Mouse (Mus musculus) thymus, adult 18-20 months (tissue): Measurements from ENCODE around the gene Bivm.

Source experiments
- DNase-seq, 2 experiments: peaks; one replicate each; pipeline ENCODE4 v3.0.0; 2022; ENCODE audit warnings: mixed read lengths in 2 of 2

The Bivm gene

DNA sequence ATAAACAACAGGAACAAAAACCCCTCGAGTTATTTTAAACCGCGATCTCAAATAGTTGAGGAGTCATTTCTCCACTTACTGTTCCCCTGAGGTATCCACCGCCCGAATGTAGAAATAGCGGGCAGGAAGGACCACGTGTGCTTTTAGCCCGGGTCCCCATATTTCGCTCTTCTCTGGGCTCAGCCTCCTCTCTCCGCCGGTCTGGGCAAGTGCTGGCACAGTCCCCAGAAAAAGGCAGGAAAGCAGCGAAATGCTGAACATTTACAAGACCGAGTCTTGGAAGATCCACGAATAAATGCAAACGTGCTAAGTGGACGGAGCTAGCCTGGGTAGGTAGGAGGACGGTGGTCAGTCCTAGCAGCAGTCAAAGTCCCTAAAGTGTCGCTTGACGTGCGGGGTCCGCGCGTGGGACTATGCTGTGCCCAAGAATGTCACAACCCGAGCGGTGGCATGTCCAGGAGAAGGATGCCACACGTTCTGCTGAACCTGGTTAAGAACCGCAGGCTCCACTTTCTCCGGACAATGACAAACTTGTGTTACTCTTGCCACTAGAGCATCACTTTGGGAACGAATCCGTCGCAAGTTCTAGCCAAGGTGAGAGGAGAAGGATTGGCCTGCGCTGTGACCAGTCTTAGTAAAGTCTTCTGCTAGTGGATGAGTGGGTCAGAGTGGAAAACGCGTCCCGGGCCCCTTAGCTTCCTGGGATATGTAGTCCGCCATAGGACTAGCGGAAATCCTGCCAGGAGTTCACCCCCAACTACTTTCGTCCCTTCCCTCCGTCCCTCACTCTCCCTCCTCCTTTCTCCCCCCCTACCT is at the start of gene Bivm, which contains the start of gene Kdelc1:
Bivm (plus strand) TSS at position 719 of the 816 bp plus-strand sequence.
Kdelc1 (minus strand) TSS at position 570 of the 816 bp plus-strand sequence.
- peak; percentile 64 to 73 for DNase-seq

DNA sequence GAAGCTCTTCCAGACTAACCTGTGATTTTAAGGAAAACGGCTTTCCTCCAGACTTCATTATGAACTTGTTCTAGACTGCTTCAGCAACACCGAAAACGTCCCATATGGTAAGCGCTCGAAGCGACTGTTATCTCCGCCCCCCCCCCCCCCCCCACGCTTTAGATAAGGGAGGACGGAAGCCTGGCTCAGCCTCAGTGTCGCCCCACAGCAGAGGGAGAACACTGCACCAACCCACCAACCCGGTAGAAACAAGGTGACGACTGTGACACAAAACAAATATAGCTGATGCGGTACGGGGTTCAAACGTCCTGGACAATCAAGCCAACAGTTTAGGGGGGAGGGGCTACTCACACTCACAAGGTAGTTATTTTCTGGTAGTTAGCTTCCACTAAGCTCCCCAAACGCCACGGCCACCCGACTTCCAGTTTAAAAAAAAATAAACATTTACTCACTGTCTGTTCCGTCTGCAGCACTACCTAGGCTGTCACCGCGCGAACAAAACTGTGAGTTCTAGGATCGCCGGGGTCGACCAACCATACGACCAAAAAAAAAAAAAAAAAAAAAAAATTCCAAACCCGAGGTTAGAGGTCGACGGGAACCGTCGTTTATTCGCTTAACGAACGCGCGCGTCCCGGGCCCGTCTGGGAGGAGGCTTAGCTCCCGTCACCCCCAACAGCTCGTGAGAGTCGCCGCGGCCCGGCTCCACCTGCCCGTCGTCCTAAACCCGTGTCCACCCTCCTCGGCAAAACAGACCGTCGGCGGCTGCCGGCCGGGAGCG is 17.1 kb upstream of the Bivm start:
- peak; percentile 21 to 46 for DNase-seq

DNA sequence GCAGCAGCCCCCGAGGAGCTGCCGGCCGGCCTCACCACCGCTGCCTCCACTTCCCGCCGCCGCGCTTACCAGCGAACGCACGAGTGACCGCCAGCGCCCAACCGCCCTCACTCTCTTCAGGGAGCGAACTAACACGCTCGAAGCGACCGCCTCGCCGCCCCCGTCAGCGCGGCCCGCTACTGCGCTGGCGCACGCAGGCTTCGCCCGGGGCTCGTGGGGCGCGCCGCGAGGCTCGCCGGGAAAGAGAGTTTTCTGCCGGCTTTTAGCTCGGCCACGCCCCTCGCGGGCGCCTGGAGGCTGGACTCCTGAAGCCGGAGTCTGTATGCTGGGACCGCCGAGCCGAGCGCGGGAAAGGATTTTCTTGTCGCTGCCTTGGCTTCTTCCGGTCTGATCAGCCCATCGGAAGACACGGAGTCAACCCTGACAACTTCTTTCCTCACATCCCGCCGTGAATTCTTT is 16.5 kb upstream of the Bivm start, which contains the start of gene Tex30:
Tex30 (minus strand) TSS at position 183 of the 459 bp plus-strand sequence.
- peak; percentile 89 for DNase-seq

DNA sequence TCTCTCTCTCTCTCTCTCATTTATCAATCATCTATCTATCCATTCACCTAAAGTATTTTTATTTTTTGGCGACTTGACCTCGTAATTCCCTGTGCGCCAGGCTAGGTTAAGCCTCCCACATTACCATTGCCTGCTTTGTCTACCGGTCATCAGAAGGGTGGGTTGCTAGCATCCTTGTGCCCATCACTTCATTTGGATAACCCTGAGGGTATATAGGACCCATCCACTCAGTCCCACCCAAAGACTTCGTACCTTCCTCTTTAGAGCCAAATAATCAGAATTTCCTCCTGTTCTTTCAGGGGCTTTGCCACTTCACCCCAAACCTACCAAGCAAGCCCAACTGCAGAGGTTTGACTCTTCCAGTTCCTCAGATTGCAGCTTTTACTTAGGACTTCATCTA is 15.8 kb upstream of the Bivm start:
- DNase-seq: no peak

DNA sequence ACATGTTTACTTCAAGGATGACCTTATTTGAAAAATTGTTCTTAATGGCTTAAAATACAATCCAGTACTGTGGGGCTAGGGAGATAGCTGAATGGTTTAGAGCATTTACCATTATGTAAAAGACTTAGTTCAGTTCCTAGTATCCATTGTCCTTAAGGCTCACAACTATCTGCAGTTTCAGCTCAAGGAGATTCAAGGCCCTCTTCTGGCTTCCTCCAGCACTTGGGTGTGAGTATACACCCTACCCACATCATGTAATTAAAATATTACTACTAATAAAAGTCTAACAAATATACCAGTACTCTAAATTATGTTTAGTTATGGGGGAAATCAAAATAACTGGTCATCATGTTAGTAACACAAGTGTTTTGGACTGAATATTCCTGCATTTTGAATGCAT is 1.2 kb upstream of the Bivm start:
- DNase-seq: no peak

DNA sequence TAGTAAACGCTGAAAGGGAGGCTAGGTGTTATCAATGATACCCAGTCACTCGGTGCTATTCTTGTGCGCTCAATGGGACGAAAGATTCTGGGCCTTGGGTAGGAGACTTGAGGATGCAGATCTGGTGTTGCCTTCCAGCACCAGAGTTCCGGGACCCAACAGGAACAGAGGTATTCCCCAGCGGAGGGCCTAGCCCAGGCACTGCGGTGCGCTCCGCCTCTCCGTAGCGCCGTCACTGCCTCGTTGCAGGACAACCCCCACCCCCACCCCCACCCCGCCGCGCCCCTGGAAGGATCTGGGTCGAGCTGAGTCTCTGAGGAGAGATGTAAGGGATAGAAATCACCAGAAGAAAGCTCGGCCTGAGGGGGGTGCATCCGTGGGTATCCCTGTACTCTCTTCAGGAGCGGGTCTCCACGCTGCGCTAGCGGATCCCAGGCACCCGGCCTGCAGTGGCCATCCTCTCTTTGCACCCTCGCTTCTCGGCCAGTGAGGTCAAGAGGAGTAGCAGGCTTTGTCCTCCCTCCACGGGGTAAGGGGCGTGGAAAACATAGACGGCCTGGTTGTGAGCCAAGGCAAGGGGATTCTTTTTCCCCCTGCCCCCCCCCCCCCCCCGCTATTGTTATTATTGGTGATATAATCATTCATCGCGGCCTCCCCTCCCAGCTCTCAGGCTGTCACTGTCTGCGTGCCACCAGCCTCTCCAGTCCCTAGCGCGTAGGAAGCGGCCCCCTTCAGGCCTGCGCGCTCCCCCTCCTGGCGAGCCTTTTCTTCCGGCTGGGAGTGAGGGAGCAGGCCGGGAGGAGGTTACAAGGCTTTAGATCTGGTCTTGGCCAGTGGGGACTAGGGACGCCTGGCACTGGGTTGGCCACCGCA is 680 bp downstream of the Bivm start:
- peak; percentile 67 to 73 for DNase-seq

DNA sequence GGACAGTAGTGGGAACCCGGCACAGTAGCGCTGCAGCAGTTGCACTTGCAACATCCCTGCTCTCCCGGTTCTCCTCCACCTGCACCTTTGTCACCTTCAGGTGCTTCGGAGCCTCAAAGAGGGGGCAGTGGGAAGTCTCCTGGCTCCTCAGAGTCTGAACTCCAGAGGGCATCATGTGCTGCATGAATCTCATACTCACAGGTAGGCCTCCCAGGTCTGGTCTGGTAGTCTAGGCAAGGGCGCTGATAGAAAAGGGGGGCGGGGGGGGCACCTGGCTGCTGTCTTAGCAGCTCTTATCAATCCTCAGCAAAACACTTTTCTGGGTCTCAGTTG is 1.3 kb downstream of the Bivm start:
- no peak for DNase-seq

DNA sequence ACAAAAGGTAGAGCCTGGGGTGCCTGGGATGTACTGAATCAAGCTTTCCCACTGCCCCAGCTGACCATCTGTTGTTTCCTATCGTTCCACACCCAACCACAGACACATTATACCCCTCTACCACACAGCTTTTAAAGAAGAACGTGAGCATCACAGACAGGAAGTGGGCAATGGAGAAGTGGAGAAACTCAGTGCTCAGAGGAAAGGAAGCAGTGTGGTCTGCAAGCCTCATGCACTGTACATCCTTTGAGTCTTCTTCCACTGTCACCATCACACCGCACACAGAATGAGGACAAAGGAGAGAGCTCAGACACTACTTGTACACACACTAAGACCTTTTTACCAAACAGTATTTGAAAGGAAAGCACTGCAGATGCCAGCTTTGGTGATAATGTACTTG is 3.5 kb downstream of the Bivm start:
- peak in 1 of 2 experiments; percentile 23 for DNase-seq

DNA sequence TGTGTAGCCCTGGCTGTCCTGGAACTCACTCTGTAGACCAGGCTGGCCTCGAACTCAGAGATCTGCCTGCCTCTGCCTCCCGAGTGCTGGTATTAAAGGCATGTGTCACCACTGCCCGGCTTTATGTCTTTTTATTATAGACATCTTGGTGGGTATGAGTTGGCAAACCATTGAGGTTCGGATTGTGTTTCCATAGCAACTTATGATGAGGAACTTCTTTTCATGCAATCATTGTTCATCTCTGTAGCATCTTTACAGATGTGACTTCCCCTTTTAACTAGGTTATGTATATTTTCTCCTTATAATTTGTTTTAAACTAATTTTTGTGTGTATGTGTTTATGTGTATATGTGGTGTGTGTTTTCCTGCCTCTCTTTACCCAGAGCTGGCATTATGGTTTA is 6.8 kb downstream of the Bivm start:
- no peak for DNase-seq

DNA sequence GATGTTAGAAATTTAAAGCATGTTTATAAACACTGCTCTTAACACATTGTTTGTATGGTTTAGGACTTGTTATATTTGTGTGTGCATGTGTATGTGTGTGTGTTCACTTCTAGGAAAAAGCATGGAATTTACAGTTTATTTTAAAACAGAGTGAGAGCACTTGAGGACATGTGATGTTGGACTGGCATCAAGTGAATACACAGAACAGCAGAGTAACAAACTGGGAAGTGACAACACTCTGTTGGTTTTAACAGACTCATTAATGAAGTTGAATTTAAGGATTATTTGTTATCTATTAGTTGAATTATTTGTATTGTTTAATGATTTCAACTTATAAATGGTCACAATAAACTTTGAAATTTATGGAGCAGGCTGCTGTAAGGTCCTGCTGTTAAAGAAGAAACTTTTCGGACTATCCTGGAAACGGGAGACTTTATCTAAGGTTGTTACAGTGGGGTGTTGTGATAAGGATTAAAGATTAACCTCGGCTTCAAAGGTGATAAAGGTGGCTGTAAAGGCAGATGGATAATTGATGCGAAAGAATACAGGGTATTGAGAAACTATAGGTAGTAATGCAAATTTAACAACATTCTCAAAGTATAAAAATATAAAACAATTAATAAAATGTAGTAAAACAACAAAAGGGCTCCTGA is 11.3 kb downstream of the Bivm start:
- no peak for DNase-seq

DNA sequence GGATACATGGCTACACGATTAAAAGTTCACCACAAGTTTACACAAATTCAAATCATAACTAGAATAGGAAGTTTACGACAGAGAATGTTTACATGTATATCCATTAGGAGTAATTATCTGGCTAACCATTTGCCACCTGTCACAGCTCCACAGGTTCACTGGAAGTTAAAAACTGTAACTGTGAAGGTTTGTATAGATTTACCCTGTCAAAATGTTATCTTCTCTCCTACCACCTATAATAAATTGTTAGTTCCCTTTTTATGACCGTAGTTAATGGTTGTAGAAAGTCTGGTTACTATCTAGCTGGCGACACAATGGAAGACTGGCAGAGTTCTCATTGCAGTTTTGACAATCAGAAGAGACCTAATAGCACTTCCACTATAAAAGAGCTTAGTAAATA is 21.5 kb downstream of the Bivm start:
- DNase-seq: no peak

DNA sequence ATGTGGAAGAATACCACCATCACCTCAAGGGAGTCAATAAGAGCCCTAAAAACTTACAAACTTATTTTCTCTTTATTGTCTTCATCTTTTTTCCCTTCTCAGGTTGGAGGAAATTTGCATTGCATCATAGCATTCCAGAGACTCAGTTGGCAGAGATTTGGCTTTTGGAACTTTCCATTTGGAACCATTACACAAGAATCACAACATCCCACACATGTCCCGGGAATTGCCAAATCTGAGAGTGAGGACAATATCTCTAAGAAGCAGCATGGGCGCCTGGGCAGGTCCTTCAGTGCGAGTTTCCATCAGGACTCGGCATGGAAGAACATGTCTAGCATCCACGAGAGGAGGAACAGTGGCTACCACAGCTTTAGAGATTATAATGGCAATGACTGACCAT is 24.0 kb downstream of the Bivm start:
- no peak for DNase-seq

DNA sequence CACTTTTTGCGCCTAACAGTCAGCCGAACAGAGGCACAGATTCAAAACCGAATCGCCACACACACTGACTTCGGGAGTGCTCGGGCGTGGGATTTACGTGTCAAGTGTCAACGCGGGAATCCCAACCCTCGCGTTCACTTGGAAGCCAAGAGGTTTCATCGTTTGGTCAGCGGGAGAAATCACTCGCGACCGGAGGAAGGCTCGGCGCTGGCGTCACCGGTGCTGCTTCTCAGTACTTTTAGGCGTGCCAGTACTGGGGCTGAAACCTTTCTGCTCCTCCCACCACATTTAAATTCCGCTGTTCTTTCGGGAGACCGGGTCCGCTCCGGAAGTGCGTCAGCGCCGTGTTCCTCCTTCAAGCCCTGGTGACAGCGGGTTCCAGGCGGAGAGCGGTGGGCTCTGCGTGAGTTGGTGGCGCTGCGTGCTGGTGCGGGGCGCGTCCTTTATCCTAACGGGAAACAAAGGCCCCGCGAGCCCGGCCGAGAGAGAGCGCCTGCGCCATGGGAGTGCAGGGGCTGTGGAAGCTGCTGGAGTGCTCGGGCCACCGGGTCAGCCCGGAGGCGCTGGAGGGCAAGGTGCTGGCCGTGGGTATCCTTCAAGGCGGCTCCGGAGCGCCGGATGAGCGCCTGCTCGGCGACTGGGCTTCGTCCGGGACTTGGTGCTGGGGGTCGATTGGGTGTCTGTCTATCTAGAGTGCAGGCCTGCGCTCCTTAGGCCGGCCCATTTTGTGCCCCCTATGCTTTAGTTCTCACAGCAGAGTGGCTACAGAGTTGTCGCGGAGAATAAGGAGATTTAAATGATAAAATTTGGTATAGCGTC is 29.0 kb downstream of the Bivm start, which contains the start of gene Ercc5:
Ercc5 (plus strand) TSS at position 182 of the 819 bp plus-strand sequence.
- DNase-seq: peak; percentile 80 to 84

DNA sequence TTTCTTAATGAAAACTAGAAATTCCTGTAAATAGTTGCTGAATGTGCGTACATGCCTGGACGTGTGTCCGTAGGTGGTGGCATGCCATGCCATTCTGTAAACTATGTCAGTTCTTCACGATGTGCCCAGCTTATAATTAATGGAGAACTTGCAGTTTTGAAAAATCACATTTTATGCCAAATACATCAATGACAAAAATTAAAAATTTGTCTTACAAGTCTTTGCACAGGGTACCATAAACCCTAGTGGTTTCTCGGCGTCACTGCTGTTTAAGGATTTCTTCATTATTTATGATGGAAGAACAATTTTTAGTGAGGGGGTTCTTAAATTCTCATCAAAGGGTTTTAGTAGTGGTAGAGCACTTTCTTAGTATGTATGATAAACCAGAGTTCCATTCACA is 29.9 kb downstream of the Bivm start:
- no peak for DNase-seq

DNA sequence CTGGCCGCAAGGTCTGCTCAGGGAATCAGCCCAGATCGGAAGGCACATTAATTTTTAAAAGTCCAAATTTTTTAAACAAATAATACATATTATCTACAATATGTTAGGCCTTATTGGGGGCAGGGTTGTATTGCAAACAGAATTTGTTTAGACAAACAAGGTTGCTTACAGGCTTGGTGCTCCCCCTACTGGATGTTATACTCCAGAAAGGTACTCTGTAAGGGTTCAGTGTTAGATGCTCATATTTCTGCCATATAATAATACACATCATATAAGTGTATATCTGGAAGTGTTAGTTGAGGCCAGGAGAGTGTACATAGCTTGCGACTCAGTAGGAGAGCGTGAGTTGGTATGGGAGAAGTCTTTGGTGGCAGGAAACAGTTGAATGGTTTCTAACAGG is 36.5 kb downstream of the Bivm start:
- no peak for DNase-seq

DNA sequence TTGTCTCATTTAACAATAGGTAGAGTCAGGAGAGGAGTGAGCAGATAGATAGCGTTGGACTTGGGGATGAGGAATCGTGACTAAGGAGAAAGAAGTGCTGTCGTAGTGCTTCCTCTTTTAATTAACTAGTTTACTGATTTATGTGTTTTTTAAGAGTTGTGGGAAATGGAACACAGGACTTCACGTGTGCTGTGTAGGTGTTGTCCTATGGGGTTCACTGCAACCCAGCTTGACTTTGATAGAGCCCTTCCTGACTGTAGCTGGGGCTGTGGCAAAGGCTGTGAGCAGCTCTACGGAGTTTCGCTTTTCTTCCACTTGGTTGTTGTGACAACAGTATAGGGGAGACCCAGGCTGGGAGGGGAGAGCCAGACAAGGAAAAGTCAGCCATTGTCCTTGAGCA is 39.6 kb downstream of the Bivm start:
- DNase-seq: no peak

DNA sequence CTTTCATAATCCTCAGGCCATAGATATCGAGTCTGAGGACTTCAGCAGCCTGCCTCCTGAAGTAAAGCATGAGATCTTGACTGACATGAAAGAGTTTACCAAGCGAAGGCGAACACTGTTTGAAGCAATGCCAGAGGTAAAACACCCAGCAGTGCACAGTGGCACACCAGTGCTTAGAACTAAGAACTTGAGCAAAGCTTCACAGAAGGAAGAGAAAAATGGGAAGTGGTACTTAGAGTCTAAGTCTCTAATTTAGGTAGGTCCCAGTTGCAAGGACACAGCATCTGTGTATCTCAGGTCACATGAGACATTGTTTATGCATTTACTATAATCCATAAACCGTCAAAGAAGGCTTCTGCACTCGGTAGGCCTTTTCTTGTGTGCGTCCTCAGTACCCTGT is 43.1 kb downstream of the Bivm start:
- DNase-seq: no peak

DNA sequence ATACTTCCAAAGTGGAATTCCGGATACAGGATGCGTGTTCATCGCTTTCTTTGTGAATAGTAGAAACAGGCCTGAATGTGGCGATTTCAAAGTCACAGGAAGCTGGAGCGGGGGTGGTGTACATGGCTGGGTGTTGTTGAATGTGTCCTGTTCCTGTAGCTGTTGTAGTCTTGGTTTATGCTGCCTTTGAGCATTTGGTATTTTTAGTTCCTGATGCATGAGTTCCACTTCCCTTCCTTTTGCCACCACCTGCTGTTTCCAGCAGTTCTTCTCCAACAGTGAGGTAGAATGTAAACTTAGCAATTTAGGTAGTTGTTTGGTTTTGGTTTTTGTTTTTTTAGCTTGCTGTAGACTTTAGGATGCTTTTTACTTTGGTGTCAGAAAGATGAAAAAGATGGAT is 43.6 kb downstream of the Bivm start:
- DNase-seq: no peak

DNA sequence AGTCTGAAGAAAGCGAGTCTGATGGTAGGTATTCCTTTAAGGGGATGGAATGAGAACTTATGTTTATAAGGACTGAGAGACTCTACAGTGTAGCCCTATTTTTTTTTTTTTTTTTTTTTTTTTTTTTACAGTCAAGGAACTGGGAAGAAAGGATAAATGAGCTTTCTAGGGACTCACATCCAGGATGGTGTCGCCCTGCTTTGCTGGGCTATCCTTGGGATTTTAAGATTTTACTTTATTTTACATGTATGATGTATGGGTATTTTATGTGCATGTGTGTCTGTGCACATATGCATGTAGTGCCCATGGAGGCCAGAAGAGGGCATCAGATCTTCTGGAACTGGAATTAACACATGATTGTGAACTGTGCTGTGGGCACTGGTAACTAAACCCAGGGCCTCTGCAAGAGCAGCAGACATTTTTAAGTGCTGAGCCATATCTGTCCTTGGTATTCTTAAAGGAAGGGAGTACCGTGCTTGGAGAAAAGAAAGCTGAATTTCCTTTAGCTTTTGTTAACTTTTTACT is 49.2 kb downstream of the Bivm start:
- no peak for DNase-seq

DNA sequence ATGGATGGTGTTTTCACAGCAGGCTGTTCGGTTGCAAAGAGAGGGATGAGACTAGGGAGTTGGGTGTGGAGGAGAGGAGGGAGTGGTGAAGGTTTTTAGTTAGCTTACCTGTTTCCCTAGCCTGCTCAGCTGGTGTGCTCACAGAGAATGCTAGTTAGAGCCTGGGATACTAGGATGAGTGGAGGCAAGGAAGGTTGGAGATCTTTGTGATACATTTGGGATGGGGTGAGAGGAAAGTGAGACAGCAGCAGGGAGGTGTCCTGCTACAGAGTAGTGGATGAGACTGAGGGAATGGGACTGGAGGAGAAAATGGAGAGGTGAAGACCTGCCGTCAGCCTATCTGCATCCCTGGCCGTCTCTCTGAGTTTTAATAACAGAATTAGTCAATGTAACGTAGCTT is 53.9 kb downstream of the Bivm start:
- DNase-seq: no peak

DNA sequence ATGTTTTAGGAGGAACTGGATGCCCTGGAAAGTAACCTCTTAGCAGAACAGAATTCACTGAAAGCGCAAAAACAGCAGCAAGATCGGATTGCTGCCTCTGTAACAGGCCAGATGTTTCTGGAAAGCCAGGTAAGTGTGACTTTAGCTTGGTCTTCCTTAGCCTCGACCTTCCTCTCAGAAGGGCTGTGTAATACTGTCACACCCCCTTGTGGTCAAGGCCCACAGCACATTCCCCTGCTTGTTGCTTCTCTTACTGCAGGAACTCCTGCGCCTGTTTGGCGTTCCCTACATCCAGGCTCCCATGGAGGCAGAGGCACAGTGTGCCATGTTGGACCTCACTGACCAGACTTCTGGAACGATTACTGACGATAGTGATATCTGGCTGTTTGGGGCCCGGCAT is 55.1 kb downstream of the Bivm start:
- no peak for DNase-seq
